ENCODE assay signal across 9 mouse cellular contexts in the genomic region with DNA sequence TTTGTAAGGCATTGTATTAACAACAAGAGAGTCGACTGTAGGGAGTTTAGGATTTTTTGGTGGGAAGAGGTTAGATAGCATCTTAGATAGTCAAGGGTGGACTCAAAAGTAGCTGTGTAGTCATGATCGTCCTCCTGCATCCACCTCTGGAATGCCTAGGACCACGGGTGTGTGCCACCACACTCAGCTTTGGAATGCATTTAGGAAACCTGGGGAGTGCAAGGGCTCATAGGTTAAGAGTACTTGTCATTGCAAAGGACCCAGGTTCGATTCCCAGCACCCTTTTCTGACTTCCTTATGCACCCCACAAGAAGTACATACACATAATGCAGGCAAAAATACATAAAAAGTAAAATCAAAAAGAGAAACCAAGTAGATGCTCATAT. TPM values are rescaled to one million over a fixed set of nuclear protein-coding genes. Genes with fewer than 3 reads are reported as not detected.
DNase-seq lines count a peak whose midpoint lies in the region; ATAC-seq and TF ChIP-seq lines count a peak whose summit lies in the region.
"Had no signal": no experiment of that assay in that cellular context is flagged by ENCODE, and none has a peak within 500 bp of the region (broad histone marks: within the 10 kb centered on the region; RNA-seq: fewer than 3 reads in every experiment).

No protein-coding gene starts in this region.

- no peak for TF ChIP-seq CTCF in kidney, postnatal 0 days (IDR thresholded peaks at IDR 0.05; ENCODE audit: low read depth)
- no peak for TF ChIP-seq CTCF in cortical plate, adult 2 months (IDR thresholded peaks at IDR 0.05; ENCODE audit: extremely low read depth, insufficient read depth, low read length)

- no peak for TF ChIP-seq POLR2A in cortical plate, adult 2 months (IDR thresholded peaks at IDR 0.05; ENCODE audit: extremely low read depth, insufficient read depth, low read length)

- H3K9ac ChIP-seq in kidney, postnatal 0 days (ENCODE audit: low read depth, low read length) = peak overlapping the region; percentile 93; the same call in 1 of the 2 replicates
- peak overlapping the region; percentile 98 for H3K9ac ChIP-seq in intestine, embryonic 16.5 days (ENCODE audit: low read depth, low read length)
- H3K9ac ChIP-seq in neural tube, embryonic 13.5 days = peak overlapping the region; percentile 97

- no peak for DNase-seq in kidney, postnatal 0 days (ENCODE audit: low spot score)
- no peak for DNase-seq in kidney, adult 11 months
- DNase-seq in layer of hippocampus, adult 9-10 months (ENCODE audit: low spot score) = no peak
- DNase-seq in ovary, postnatal 14 days (ENCODE audit: low spot score) = no peak
- no peak for DNase-seq in embryo, embryonic 9.5 days (ENCODE audit: extremely low spot score)
- DNase-seq: gastrocnemius, postnatal 25 days had no signal

- H3K4me3 ChIP-seq in kidney, postnatal 0 days (replicated peaks; ENCODE audit: low read depth, low read length) = peak overlapping the region; percentile 89; the same call in 1 of the 2 replicates
- H3K4me3 ChIP-seq in cortical plate, adult 2 months (ENCODE audit: insufficient read depth, low read length) = peak overlapping the region; percentile 85; the same call in 1 of the 2 replicates
- H3K4me3 ChIP-seq in intestine, embryonic 16.5 days (ENCODE audit: low read length) = peak overlapping the region; percentile 99
- peak overlapping the region; percentile 99 for H3K4me3 ChIP-seq in neural tube, embryonic 13.5 days

- 0 out of 2 replicates have a peak, but pooled peaks cover 6% of the 10 kb centered on the region for H3K4me1 ChIP-seq in kidney, postnatal 0 days (replicated peaks; ENCODE audit: insufficient read depth, low read length)
- H3K4me1 ChIP-seq in cortical plate, adult 2 months (ENCODE audit: control insufficient read depth, insufficient read depth, low read length) = peaks cover 5% of the 10 kb centered on the region; the same call in 1 of the 2 replicates
- H3K4me1 ChIP-seq in intestine, embryonic 16.5 days (ENCODE audit: control insufficient read depth, insufficient read depth, low read length) = peaks cover 32% of the 10 kb centered on the region
- H3K4me1 ChIP-seq in neural tube, embryonic 13.5 days (replicated peaks) = peaks cover 41% of the 10 kb centered on the region

- no peaks in the 10 kb centered on the region for H3K9me3 ChIP-seq in kidney, postnatal 0 days (replicated peaks; ENCODE audit: low read length)
- H3K9me3 ChIP-seq in intestine, embryonic 16.5 days (ENCODE audit: control insufficient read depth, low read length) = no peaks in the 10 kb centered on the region
- no peaks in the 10 kb centered on the region for H3K9me3 ChIP-seq in neural tube, embryonic 13.5 days

- WGBS in kidney, postnatal 0 days = 74% methylated on average over 4 of the region's 4 CpGs
- WGBS in intestine, embryonic 16.5 days = 66% methylated on average over 4 of the region's 4 CpGs
- 87% methylated on average over 4 of the region's 4 CpGs for WGBS in neural tube, embryonic 13.5 days

- no peak for ATAC-seq in kidney, postnatal 0 days (replicated peaks; ENCODE audit: low FRiP score, low read depth)
- no peak for ATAC-seq in intestine, embryonic 16.5 days
- ATAC-seq in neural tube, embryonic 13.5 days (ENCODE audit: low read depth) = no peak

- H3K27ac ChIP-seq in kidney, postnatal 0 days = no peak overlapping the region
- H3K27ac ChIP-seq in cortical plate, adult 2 months (ENCODE audit: insufficient read depth, low read length) = no peak overlapping the region
- no peak overlapping the region; the same call in 1 of the 2 replicates for H3K27ac ChIP-seq in intestine, embryonic 16.5 days (ENCODE audit: low read length)
- H3K27ac ChIP-seq in neural tube, embryonic 13.5 days (replicated peaks) = no peak overlapping the region

- H3K4me2 ChIP-seq in kidney, postnatal 0 days (ENCODE audit: low read length) = peak overlapping the region; percentile 62
- H3K4me2 ChIP-seq in intestine, embryonic 16.5 days (ENCODE audit: low read depth, low read length) = peak overlapping the region; percentile 75
- H3K4me2 ChIP-seq in neural tube, embryonic 13.5 days = peak overlapping the region; percentile 78

- no peaks in the 10 kb centered on the region for H3K36me3 ChIP-seq in kidney, postnatal 0 days (ENCODE audit: insufficient read depth, low read length)
- H3K36me3 ChIP-seq in intestine, embryonic 16.5 days (ENCODE audit: control insufficient read depth, insufficient read depth, low read length) = no peaks in the 10 kb centered on the region
- H3K36me3 ChIP-seq in neural tube, embryonic 13.5 days = no peaks in the 10 kb centered on the region

- no peaks in the 10 kb centered on the region for H3K27me3 ChIP-seq in kidney, postnatal 0 days (ENCODE audit: insufficient read depth, low read length)
- H3K27me3 ChIP-seq in intestine, embryonic 16.5 days (replicated peaks; ENCODE audit: control insufficient read depth, insufficient read depth, low read length) = no peaks in the 10 kb centered on the region
- no peaks in the 10 kb centered on the region for H3K27me3 ChIP-seq in neural tube, embryonic 13.5 days

RNA-seq across cellular contexts. Expression of gene Cox5a, which starts 1.8 kb away (rescaled TPM):
- polyA plus RNA-seq in kidney, postnatal 0 days (2015; fragmentation: Nextera tagmentation; extraction: Ambion mirVana) = 1,314 and 1,348 TPM in 2 replicates
- polyA plus RNA-seq in cortical plate, adult 2 months (2012; rRNA removed) = 384 and 401 TPM in 2 replicates
- 980 and 987 TPM in 2 replicates for polyA plus RNA-seq in intestine, embryonic 16.5 days (2015; fragmentation: Nextera tagmentation; extraction: Ambion mirVana)
- 922 and 997 TPM in 2 replicates for polyA plus RNA-seq in neural tube, embryonic 13.5 days (2015; fragmentation: Nextera tagmentation; extraction: Ambion mirVana)

RNA-seq across cellular contexts. Expression of gene Fam219b, which starts 14.5 kb away (rescaled TPM):
- polyA plus RNA-seq in kidney, postnatal 0 days (2015; fragmentation: Nextera tagmentation; extraction: Ambion mirVana) = 13.6 and 15.1 TPM in 2 replicates
- polyA plus RNA-seq in cortical plate, adult 2 months (2012; rRNA removed) = 9.5 and 10.9 TPM in 2 replicates
- 13.6 and 13.7 TPM in 2 replicates for polyA plus RNA-seq in intestine, embryonic 16.5 days (2015; fragmentation: Nextera tagmentation; extraction: Ambion mirVana)
- polyA plus RNA-seq in neural tube, embryonic 13.5 days (2015; fragmentation: Nextera tagmentation; extraction: Ambion mirVana) = 20.2 and 20.6 TPM in 2 replicates

RNA-seq across cellular contexts. Expression of gene Rpp25, which starts 19.0 kb away (rescaled TPM):
- polyA plus RNA-seq in kidney, postnatal 0 days (2015; fragmentation: Nextera tagmentation; extraction: Ambion mirVana) = 3.8 and 4.2 TPM in 2 replicates
- polyA plus RNA-seq in cortical plate, adult 2 months (2012; rRNA removed) = 15.1 and 16.0 TPM in 2 replicates
- 6.3 and 6.8 TPM in 2 replicates for polyA plus RNA-seq in intestine, embryonic 16.5 days (2015; fragmentation: Nextera tagmentation; extraction: Ambion mirVana)
- 21.0 and 21.9 TPM in 2 replicates for polyA plus RNA-seq in neural tube, embryonic 13.5 days (2015; fragmentation: Nextera tagmentation; extraction: Ambion mirVana)

RNA-seq across cellular contexts. Expression of gene Mpi, which starts 29.7 kb away (rescaled TPM):
- polyA plus RNA-seq in kidney, postnatal 0 days (2015; fragmentation: Nextera tagmentation; extraction: Ambion mirVana) = 34.5 and 35.9 TPM in 2 replicates
- 101 and 102 TPM in 2 replicates for polyA plus RNA-seq in cortical plate, adult 2 months (2012; rRNA removed)
- 58.4 and 59.4 TPM in 2 replicates for polyA plus RNA-seq in intestine, embryonic 16.5 days (2015; fragmentation: Nextera tagmentation; extraction: Ambion mirVana)
- 70.8 and 73.1 TPM in 2 replicates for polyA plus RNA-seq in neural tube, embryonic 13.5 days (2015; fragmentation: Nextera tagmentation; extraction: Ambion mirVana)

RNA-seq across cellular contexts. Expression of gene Scamp2, which starts 37.9 kb away (rescaled TPM):
- polyA plus RNA-seq in kidney, postnatal 0 days (2015; fragmentation: Nextera tagmentation; extraction: Ambion mirVana) = 100 and 104 TPM in 2 replicates
- polyA plus RNA-seq in cortical plate, adult 2 months (2012; rRNA removed) = 41.7 and 45.2 TPM in 2 replicates
- 95.7 and 97.2 TPM in 2 replicates for polyA plus RNA-seq in intestine, embryonic 16.5 days (2015; fragmentation: Nextera tagmentation; extraction: Ambion mirVana)
- polyA plus RNA-seq in neural tube, embryonic 13.5 days (2015; fragmentation: Nextera tagmentation; extraction: Ambion mirVana) = 48.0 and 53.7 TPM in 2 replicates
